Mouse (Mus musculus) embryonic facial prominence, embryonic 11.5 days (tissue): ENCODE measurements around the gene Pcbp2. TPM values are rescaled to one million over a fixed set of nuclear protein-coding genes. Genes with fewer than 3 reads are reported as not detected.

Experiments used
- ATAC-seq: fragments of 200-750 bp; cut with Nextera tagmentation; replicated peaks from 2 replicates; pipeline ENCODE4 v1.8.0; 2017; ENCODE audit warnings: low read depth; ENCODE audit not compliant: insufficient number of reproducible peaks, low FRiP score, low TSS enrichment
- DNase-seq: peaks from one replicate; pipeline ENCODE4 v3.0.0-alpha.2; 2015; ENCODE audit warnings: low spot score
- H3K27ac ChIP-seq: fragments of 300-500 bp; sonication (generic); replicated peaks from 2 replicates; pipeline ENCODE4 v1.5.1; 2014; ENCODE audit warnings: mild to moderate bottlenecking, low read depth, low read length, control low read depth
- H3K27me3 ChIP-seq: fragments of 300-500 bp; sonication (generic); 2 replicates; pipeline ENCODE4 v1.6.1; 2014; ENCODE audit warnings: mild to moderate bottlenecking, low read length, moderate library complexity, mixed read lengths; ENCODE audit not compliant: control insufficient read depth, insufficient read depth
- H3K36me3 ChIP-seq: fragments of 300-500 bp; sonication (generic); replicated peaks from 2 replicates; pipeline ENCODE4 v1.6.1; 2014; ENCODE audit warnings: low read depth, mild to moderate bottlenecking, low read length, moderate library complexity, mixed read lengths; ENCODE audit not compliant: control insufficient read depth, insufficient read depth
- H3K4me1 ChIP-seq: fragments of 300-500 bp; sonication (generic); 2 replicates; pipeline ENCODE4 v1.6.1; 2014; ENCODE audit warnings: low read length, mixed read lengths; ENCODE audit not compliant: control insufficient read depth, insufficient read depth
- H3K4me2 ChIP-seq: fragments of 300-500 bp; sonication (generic); 2 replicates; pipeline ENCODE4 v1.6.1; 2014; ENCODE audit warnings: low read depth, mild to moderate bottlenecking, control low read depth, low read length, moderate library complexity
- H3K4me3 ChIP-seq: fragments of 300-500 bp; sonication (generic); 2 replicates; pipeline ENCODE4 v1.5.1; 2014; ENCODE audit warnings: low read depth, low read length, control low read depth
- H3K9ac ChIP-seq: fragments of 300-500 bp; sonication (generic); replicated peaks from 2 replicates; pipeline ENCODE4 v1.6.1; 2014; ENCODE audit warnings: mild to moderate bottlenecking, control low read depth, low read length
- H3K9me3 ChIP-seq: fragments of 300-500 bp; sonication (generic); replicated peaks from 2 replicates; pipeline ENCODE4 v1.6.1; 2016; ENCODE audit warnings: mild to moderate bottlenecking, low read length, inconsistent platforms, mixed read lengths; ENCODE audit not compliant: control insufficient read depth
- WGBS: fragments of 180-500 bp; shearing (Covaris S2); extraction: QIAGEN DNeasy Blood & Tissue Kit; methylation state at CpG from one replicate; pipeline ENCODE4 v1.1.7; 2014; 5-methylcytosine and 5-hydroxymethylcytosine counted together
- polyA plus RNA-seq: library from polyadenylated mRNA; unstranded; fragments of >200 nt; fragmentation: Nextera tagmentation; extraction: Ambion mirVana; gene quantifications from 2 replicates; pipeline ENCODE4 v1.2.1, GENCODE M21; 2014

The Pcbp2 gene
- polyA plus RNA-seq, 1 experiment from 2014 or later = 288 TPM

- Histone ChIP-seq H3K4me3 (peak within 1 kb of the TSS; percentile 37), H3K9ac (no peak within 1 kb of the TSS; the same call in 1 of the 2 replicates), H3K9me3 (no peaks in the 10 kb centered on the region), H3K27ac (no peak within 1 kb of the TSS), H3K27me3 (no peaks in the 10 kb centered on the region), H3K4me2 (peak within 1 kb of the TSS; percentile 38), H3K36me3 (no peaks in the 10 kb centered on the region), H3K4me1 (no peaks in the 10 kb centered on the region)
- WGBS = under 1% methylated on average over 19 of the region's 19 CpGs
- peak; percentile 77 for ATAC-seq
- peak; percentile 95 for DNase-seq
Observed at GRCm38 (mm10) chr15:102458904-102459317, 11.4 kb upstream of the Pcbp2 start, which contains the start of gene Prr13. TSS of gene Prr13 (plus strand) at chr15:102459028.

DNA sequence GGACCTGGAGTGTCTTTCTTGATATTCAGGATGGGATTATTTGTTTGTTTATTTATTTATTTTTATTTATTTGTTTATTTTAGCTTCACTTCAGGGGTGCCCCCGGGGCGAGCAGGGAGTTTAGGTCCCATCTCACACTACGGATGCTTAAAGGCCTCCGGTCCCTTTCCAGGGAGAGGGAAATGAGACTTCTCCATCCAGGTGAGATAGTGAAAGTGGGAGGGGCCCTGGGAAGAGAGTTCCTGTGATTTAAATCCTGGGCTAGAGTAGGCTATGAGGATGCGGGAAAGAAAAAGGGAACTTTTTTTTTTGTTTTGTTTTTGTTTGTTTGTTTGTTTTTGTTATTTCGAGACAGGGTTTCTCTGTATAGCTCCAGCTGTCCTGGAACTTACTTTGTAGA, 11.0 kb upstream of the Pcbp2 start:
- Histone ChIP-seq H3K9ac (no peak overlapping the region; the same call in 1 of the 2 replicates), H3K27me3 (no peaks in the 10 kb centered on the region), H3K4me2 (peak overlapping the region; percentile 38), H3K27ac (no peak overlapping the region), H3K9me3 (no peaks in the 10 kb centered on the region), H3K4me3 (peak overlapping the region; percentile 37), H3K4me1 (no peaks in the 10 kb centered on the region), H3K36me3 (no peaks in the 10 kb centered on the region)
- 31% methylated on average over 6 of the region's 6 CpGs for WGBS
- ATAC-seq (no peak), DNase-seq (no peak)

DNA sequence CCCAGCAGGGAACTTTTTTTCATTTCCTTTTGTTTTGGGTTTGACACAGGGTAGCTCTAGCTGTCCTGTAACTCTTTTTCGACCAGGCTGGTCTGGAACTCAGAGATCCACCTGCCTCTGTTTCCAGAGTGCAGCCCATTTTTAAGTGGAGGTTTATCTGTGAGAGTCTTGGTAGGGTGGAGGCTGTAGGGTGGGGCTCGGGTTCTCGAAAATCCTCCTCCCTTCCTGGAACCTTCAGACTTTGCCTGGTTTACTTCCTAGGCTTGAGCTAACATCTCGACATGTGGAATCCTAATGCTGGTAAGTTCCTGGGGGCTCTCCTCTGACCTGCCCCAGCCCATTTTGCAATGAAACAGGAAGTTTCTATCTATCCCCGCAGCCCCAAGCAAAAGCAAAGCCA, 10.5 kb upstream of the Pcbp2 start:
- WGBS = 61% methylated on average over 5 of the region's 5 CpGs
- H3K27me3 ChIP-seq = no peaks in the 10 kb centered on the region
- no peak overlapping the region for H3K4me2 ChIP-seq
- H3K4me3 ChIP-seq = no peak overlapping the region
- ATAC-seq (no peak), DNase-seq (no peak)
- H3K27ac ChIP-seq = no peak overlapping the region
- no peaks in the 10 kb centered on the region for H3K36me3 ChIP-seq
- no peak overlapping the region for H3K9ac ChIP-seq
- H3K9me3 ChIP-seq = no peaks in the 10 kb centered on the region
- H3K4me1 ChIP-seq = no peaks in the 10 kb centered on the region

DNA sequence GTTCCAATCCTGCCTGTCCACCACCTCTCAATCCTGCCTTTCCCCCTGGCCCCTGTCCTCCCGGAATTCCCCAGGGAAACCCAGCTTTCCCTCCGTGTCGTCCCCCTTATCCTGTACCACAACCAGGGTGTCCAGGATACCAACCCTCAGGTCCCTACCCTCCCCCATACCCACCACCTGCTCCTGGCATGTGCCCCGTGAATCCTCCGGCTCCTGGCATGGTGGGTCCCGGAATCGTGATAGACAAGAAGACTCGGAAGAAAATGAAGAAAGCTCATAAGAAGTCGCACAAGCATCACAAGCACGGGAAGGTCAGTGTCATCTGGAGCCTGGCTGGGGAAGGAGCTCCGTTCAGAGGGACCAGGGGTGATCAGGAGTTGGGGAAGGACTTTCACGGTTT, 9.9 kb upstream of the Pcbp2 start:
- H3K9me3 ChIP-seq = no peaks in the 10 kb centered on the region
- H3K4me1 ChIP-seq = no peaks in the 10 kb centered on the region
- ATAC-seq = no peak
- 79% methylated on average over 12 of the region's 12 CpGs for WGBS
- no peak overlapping the region for H3K27ac ChIP-seq
- no peak for DNase-seq
- H3K27me3 ChIP-seq = no peaks in the 10 kb centered on the region
- no peaks in the 10 kb centered on the region for H3K36me3 ChIP-seq
- no peak overlapping the region for H3K4me2 ChIP-seq
- no peak overlapping the region for H3K4me3 ChIP-seq
- no peak overlapping the region for H3K9ac ChIP-seq

GRCm38 (mm10) chr15:102460971-102461370, 9.4 kb upstream of the Pcbp2 start:
- H3K27me3 ChIP-seq = no peaks in the 10 kb centered on the region
- H3K9ac ChIP-seq = no peak overlapping the region
- ATAC-seq = no peak
- no peak overlapping the region for H3K4me3 ChIP-seq
- 66% methylated on average over 4 of the region's 4 CpGs for WGBS
- no peak overlapping the region for H3K27ac ChIP-seq
- DNase-seq = no peak
- H3K4me1 ChIP-seq = no peaks in the 10 kb centered on the region
- H3K36me3 ChIP-seq = no peaks in the 10 kb centered on the region
- no peak overlapping the region for H3K4me2 ChIP-seq
- no peaks in the 10 kb centered on the region for H3K9me3 ChIP-seq

- 76% methylated on average over 9 of the region's 9 CpGs for WGBS
- no peak for ATAC-seq
Observed at GRCm38 (mm10) chr15:102461430-102462075, 8.8 kb upstream of the Pcbp2 start.

DNA sequence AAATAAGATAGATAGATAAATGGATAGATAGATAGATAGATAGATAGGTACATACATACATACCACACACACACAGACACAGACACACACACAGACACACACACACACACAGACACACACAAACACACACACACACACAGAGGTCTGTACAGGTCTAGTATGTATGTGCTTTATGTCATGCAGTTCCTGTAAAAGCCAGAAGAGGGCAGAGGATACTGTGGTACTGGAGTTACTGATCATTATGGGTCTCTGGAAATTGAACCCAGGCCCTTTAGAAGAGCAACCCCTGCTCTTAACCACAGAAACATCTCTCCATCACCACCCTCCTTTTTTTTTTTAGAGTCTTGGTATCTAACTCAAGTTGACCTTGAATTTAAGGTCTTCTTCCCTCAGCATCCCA, 6.7 kb upstream of the Pcbp2 start:
- Histone ChIP-seq H3K4me1 (no peaks in the 10 kb centered on the region), H3K27me3 (no peaks in the 10 kb centered on the region), H3K9ac (no peak overlapping the region), H3K9me3 (no peaks in the 10 kb centered on the region), H3K36me3 (no peaks in the 10 kb centered on the region), H3K4me3 (no peak overlapping the region), H3K27ac (no peak overlapping the region), H3K4me2 (no peak overlapping the region)
- ATAC-seq = no peak
- DNase-seq = peak; percentile 45

More at GRCm38 (mm10) chr15:102461430-102462075, 8.8 kb upstream of the Pcbp2 start:
- Histone ChIP-seq H3K27ac (no peak overlapping the region), H3K4me3 (no peak overlapping the region), H3K4me2 (no peak overlapping the region), H3K36me3 (no peaks in the 10 kb centered on the region), H3K9ac (no peak overlapping the region), H3K4me1 (no peaks in the 10 kb centered on the region), H3K9me3 (no peaks in the 10 kb centered on the region), H3K27me3 (no peaks in the 10 kb centered on the region)
- no peak for DNase-seq

- H3K4me3 ChIP-seq = no peak overlapping the region
- H3K36me3 ChIP-seq = no peaks in the 10 kb centered on the region
- H3K4me2 ChIP-seq = no peak overlapping the region
- H3K9ac ChIP-seq = no peak overlapping the region
- ATAC-seq (no peak), DNase-seq (no peak)
- WGBS = 97% methylated on average over 9 of the region's 9 CpGs
- H3K4me1 ChIP-seq = no peaks in the 10 kb centered on the region
- H3K27ac ChIP-seq = no peak overlapping the region
- H3K9me3 ChIP-seq = no peaks in the 10 kb centered on the region
- no peaks in the 10 kb centered on the region for H3K27me3 ChIP-seq
Observed at GRCm38 (mm10) chr15:102468675-102469370, 1.5 kb upstream of the Pcbp2 start.
